Mouse (Mus musculus) colon, adult 2 months (tissue): ENCODE data around the gene Sh3gl3. TPM values are rescaled to one million over a fixed set of nuclear protein-coding genes. Genes with fewer than 3 reads are reported as not detected.

Experiments
- polyA plus RNA-seq: library from polyadenylated mRNA; depleted of rRNA; stranded (reverse); fragments of >200 nt; gene quantifications from 2 replicates; pipeline ENCODE4 v1.2.3, GENCODE M21; 2012; rRNA removed

Sh3gl3 gene
- polyA plus RNA-seq, result 0.71 and 1.4 TPM in 2 replicates

DNA sequence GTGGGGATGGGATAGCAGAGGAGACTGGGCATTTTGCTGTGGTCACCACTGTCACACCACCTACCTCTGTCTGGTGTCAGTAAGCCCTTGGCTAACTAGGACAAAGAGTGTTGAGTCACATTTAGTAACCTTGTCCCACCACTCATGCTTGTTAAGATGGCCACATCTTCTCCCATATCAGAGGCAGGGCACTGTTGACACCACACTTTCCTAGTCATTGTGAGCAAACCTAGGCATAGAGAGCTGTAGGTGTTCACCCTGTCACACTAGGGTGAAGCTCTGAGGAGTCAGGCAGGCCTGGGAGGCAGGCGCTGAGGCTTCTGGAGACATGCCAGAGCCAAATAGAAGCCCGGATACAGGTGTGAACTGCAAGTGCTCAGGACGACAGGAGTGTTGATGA is at the start of gene Sh3gl3:
Sh3gl3 (plus strand) TSS at position 301 of the 400 bp plus-strand sequence.

DNA sequence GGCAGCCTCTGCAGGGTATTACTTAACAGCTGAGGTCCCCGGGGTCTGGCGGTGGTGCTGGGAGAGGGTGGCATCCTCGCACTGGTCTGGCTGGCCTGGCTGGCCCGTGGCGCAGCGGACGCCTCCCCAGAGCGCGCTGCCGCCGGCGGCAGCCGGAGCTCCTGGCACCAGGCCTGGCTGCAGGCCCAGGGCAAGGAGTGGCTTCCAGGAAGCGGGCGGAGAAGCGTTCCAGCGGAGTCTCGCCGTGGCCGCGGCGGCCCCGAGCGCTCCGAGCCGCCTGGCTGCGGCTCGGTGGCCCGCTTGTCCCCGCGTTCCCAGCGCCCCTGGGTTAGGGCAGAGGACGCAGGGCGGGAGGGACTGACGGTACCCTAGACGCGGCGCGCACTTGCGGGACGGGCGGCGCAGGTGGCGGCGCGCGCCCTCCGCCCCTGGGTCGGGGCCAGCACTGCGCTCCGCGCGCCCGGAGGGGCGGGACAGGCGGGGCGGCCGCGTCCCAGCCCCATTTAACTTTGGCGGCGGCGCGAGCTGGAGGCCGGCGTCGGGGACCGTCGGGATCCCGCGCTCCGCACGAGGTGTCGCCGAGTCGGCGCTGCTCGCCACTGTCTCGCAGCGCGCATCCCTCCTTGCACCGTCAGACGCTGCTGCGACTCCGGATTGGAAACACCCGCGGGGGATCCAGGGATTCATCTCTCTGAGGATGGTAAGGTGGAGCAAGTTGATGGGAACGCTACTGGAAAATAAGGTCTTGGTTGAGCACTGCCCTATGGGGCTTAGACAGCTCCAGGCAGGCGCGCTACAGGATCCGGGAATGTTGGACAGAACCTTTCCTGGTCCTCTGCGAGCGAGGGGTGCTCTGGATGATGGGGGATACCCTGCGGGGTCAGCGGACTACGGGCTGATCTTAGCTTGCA is 161.8 kb downstream of the Sh3gl3 start, which contains the start of gene Adamtsl3:
Adamtsl3 (plus strand) TSS at position 484 of the 911 bp plus-strand sequence.

Other genes starting within 250 kb of the Sh3gl3 start
- 2.5 and 3.2 TPM in 2 replicates for gene Hdgfl3, start 239.4 kb upstream of the Sh3gl3 start, polyA plus RNA-seq
- gene Bnc1, start 181.5 kb upstream of the Sh3gl3 start, polyA plus RNA-seq, result 0.16 and 0.34 TPM in 2 replicates
- 1.3 and 2.0 TPM in 2 replicates for gene Adamtsl3, start 161.9 kb downstream of the Sh3gl3 start, polyA plus RNA-seq